In the genomic region with DNA sequence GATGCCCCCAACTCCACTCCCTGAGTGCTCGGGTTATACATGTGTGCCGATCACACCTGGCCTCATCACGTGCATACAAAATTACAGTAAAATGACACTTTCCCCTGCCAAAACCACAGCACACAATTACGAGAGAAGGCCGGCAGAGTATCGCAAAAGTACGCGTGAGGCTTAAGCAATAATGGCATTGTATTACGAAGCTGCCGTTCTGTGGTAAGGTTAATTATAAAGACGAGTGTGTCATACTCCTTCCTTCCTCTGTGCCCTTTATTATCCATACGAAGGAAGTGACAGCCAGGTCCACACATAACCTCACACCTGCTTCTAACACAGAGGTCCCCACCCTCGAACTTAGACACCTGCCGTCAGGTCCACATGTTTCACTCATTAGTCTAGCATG, we compare ENCODE assay signal across 18 mouse cellular contexts. TPM values are rescaled to one million over a fixed set of nuclear protein-coding genes. Genes with fewer than 3 reads are reported as not detected.
DNase-seq lines count a peak whose midpoint lies in the region; ATAC-seq lines count a peak whose summit lies in the region.
"Had no signal": no experiment of that assay in that cellular context is flagged by ENCODE, and none has a peak within 500 bp of the region (broad histone marks: within the 10 kb centered on the region; RNA-seq: fewer than 3 reads in every experiment).

No protein-coding gene starts in this region.

- intact Hi-C loops in heart, postnatal 36 days (cut with DNase I): loop anchor here (10.0 kb wide), 1 partner anchor 533 kb away; no protein-coding TSS in a partner anchor

- ATAC-seq in granulocyte monocyte progenitor cell, adult 5-6 weeks (replicated peaks; ENCODE audit: poor library complexity, severe bottlenecking): peak; percentile 63
- peak; percentile 70 for ATAC-seq in megakaryocyte progenitor cell, adult 5-6 weeks (replicated peaks; ENCODE audit: poor library complexity)
- ATAC-seq: forebrain, embryonic 14.5 days; forebrain, embryonic 16.5 days had no signal

- DNase-seq in heart, adult 11 months: peak; percentile 53
- DNase-seq in heart, postnatal 36 days: no peak
- no peak for DNase-seq in embryo, embryonic 9.5 days (ENCODE audit: extremely low spot score)
- no peak for DNase-seq in spleen, adult 18-20 months
- DNase-seq in layer of hippocampus, adult 8-10 months (ENCODE audit: low spot score in 2 of 2): no peak
- DNase-seq: adrenal gland, adult 2 months; adrenal gland, postnatal 14 days; adrenal gland, postnatal 36 days; cerebellum, adult 11-12 months; cerebellum, adult 2 months; cerebellum, adult 9-10 months; cerebellum, postnatal 10 days; cerebellum, postnatal 25 days; embryo, embryonic 11 days had no signal

RNA-seq across cellular contexts. Expression of a gene that starts 42.3 kb away (rescaled TPM):
- total RNA-seq in heart, postnatal 36 days (2021): 10 to 100 TPM; 19.2 to 20.0 TPM
- total RNA-seq in granulocyte monocyte progenitor cell, adult 5-6 weeks (2014; fragmentation: Nextera tagmentation): 7.0 and 7.8 TPM in 2 replicates
- 9.4 and 9.6 TPM in 2 replicates for total RNA-seq in granulocyte monocyte progenitor cell, adult 5-6 weeks (2017)
- total RNA-seq in megakaryocyte progenitor cell, adult 5-6 weeks (2015): 7.4 and 8.5 TPM in 2 replicates
- total RNA-seq in megakaryocyte progenitor cell, adult 5-6 weeks (2017): 9.2 and 9.5 TPM in 2 replicates
- total RNA-seq in layer of hippocampus, adult 8-10 months (2022): 10 to 100 TPM; 24.2 to 26.8 (median 25.4) TPM

RNA-seq across cellular contexts. Expression of a gene that starts 49.9 kb away (rescaled TPM):
- 10 to 100 TPM; 20.4 TPM for total RNA-seq in heart, postnatal 36 days (2021)
- 5.5 and 8.2 TPM in 2 replicates for total RNA-seq in granulocyte monocyte progenitor cell, adult 5-6 weeks (2014; fragmentation: Nextera tagmentation)
- 3.6 and 6.0 TPM in 2 replicates for total RNA-seq in granulocyte monocyte progenitor cell, adult 5-6 weeks (2017)
- total RNA-seq in megakaryocyte progenitor cell, adult 5-6 weeks (2015): 5.4 and 8.7 TPM in 2 replicates
- 4.8 and 5.5 TPM in 2 replicates for total RNA-seq in megakaryocyte progenitor cell, adult 5-6 weeks (2017)
- 10 to 100 TPM; 55.1 to 68.0 (median 58.4) TPM for total RNA-seq in layer of hippocampus, adult 8-10 months (2022)
